Mouse (Mus musculus) common myeloid progenitor, adult 5-6 weeks (primary cell): ENCODE measurements around the gene Crls1. TPM values are rescaled to one million over a fixed set of nuclear protein-coding genes. Genes with fewer than 3 reads are reported as not detected.

Experiments
- ATAC-seq: replicated peaks from 2 replicates; pipeline ENCODE4 v1.8.0; 2016; ENCODE audit warnings: low read depth, mild to moderate bottlenecking, moderate TSS enrichment, inconsistent platforms; ENCODE audit not compliant: poor library complexity, severe bottlenecking
- total RNA-seq: library from RNA; stranded (forward); fragments of 200-1000, 187-1606 nt; gene quantifications from 2 replicates; pipeline ENCODE4 v1.2.3, GENCODE M21; 2017

The Crls1 gene
- total RNA-seq: 35.3 and 38.8 TPM in 2 replicates

DNA sequence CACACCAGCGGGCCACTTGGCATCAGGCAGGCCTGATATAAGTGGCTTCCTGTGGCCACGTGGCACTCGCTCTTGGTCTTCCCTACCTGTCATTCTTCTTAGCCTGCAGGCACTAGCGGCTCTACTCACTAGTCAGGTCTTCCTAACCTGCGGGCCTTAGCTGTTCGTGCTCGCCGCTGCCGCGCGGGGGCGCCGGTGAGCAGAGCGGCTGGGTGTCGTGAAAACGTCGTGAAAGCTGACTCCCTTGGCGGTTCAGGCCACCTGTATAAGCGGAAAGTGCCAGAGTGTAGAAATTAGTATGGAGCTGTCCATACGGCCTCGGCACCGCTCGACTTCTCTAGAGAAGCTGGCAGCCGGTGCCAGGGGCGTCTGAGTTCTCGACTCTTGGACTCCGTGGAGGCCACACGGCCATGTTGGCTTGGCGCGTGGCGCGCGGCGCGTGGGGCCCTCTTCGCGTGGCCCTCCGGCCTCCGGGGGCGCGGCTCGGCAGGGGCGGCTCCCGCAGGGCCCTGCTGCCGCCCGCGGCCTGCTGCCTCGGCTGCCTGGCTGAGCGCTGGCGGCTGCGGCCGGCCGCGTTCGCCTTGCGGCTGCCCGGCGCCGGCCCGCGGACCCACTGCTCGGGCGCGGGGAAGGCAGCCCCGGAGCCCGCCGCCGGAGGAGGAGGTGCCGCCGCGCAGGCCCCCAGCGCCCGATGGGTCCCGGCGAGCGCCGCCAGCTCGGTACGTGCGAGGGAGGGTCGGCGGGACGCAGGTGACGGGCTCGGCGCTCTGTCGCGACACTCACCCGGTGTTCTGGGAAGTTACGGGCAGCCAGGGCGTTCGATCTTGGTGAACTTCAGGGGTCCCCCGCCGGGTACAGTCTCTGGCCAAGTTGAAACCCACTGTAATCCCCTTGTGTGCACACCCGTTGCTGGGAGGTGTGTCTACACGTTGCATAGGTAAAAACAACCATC is at the start of gene Crls1:
TSS of gene Crls1 (plus strand) at position 260 of the 952 bp plus-strand sequence.
- peak; percentile 95 for ATAC-seq

DNA sequence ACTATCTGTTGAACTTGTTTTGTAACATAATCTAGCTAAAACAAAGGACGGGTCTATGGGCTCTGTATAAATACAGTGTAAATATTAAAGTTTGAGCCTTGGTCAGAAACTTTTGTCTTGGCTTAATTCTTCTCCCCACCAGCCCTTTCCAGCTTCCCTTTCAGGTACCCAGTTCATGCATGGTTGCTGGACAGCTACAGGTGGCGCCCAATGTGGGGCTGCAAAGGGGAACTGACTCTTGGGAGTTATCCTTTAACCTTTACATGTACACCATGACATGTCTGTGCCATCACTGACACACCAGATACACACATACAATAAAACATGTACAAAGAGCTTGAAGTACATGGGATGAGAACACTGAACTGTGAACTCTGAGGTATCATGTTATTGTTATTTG is 43.5 kb upstream of the Crls1 start:
- no peak for ATAC-seq

DNA sequence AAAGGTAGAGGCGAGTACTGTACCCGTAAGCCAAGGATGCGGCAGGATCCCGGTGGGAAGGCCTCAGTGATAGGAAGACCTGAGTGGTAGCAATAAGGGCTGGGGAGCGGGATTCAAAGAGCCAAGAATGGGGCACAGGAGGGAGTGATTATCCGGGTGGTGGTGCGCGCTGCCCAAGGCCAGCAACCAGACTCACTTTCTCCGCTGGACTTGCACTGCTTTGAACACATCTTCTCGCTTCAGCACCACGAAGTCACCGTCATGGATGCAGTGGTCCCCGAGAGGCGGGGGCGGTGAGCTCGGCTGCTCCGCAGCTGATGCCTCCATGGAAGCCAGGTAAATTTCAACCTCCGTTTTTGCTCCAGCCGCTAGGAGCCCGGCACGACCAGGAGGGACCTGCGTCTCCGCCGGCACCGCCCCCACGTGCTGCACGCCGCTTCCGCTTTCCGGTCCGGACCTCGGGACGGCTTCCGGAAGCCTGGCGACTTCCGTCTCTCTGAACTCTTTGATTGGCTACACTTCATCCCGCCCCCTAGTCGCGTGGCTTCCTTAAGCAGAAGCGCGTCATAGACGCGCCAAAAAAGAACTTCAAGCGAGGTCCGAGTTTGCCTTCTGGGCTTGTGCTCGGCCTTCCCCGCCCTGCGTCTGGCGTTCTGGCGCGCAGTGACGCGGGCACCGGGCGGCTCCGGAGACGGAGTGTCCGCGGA is 30.7 kb upstream of the Crls1 start, which contains the start of the genes Trmt6 and Mcm8:
TSS of gene Trmt6 (minus strand) at position 448 of the 707 bp plus-strand sequence.
TSS of gene Mcm8 (plus strand) at position 534 of the 707 bp plus-strand sequence.
- peak; percentile 99 for ATAC-seq

DNA sequence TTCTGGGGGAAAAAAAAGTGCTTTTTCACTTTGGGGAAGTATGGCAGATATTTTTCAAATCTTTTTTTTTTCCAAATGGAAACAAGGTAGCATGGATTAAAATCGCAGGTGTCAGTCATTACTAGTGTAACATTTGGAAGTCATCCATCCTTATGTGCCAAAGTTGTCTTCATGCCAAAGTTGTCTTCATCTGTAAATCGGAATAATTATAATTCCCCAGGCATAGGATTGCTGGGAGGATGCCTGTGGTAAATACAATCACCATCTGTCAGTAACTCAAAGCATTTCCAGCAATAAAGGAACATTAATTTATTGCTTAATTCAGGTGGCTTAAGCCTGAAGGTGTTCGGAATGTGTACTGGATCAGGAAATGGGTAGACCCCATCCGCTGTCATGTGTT is 5.4 kb upstream of the Crls1 start:
- no peak for ATAC-seq

DNA sequence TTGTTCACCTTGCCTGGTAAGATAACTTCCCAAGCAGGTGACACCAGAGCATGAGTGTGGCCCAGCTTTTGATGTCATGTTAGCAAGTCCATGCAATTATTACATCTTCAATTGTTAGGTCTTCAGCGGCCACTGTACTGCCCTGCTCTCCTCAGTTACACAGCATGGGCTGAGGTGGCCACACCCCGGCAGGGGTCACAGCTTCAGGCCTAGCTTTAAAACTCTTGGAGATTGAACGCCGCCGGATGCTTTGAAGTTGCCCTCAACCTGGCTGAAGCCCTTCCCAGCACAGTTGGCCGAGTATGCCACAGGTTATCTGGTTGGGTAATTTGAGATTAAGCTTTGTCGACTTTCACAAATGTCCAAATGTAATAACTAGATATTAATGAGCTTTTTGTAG is 1.1 kb downstream of the Crls1 start:
- no peak for ATAC-seq

DNA sequence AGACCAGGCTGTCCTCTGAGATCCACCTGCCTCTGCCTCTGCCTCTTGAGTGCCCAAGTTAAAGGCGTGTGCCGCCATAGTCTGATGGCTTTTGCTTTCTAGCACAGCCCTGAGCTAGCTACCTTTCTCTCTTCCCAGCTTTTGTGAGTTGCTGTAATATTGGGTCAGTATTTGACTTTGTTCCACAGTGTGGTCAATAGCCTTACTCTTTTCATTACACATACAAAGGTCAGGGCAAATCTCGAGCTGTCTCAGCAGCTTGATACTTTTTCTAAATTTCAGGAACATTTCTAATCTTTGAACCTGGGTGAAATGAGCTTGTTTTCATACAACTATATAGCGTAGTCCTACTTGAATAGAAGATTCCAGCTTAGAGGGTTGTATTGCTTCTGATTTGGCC is 1.9 kb downstream of the Crls1 start:
- no peak for ATAC-seq

DNA sequence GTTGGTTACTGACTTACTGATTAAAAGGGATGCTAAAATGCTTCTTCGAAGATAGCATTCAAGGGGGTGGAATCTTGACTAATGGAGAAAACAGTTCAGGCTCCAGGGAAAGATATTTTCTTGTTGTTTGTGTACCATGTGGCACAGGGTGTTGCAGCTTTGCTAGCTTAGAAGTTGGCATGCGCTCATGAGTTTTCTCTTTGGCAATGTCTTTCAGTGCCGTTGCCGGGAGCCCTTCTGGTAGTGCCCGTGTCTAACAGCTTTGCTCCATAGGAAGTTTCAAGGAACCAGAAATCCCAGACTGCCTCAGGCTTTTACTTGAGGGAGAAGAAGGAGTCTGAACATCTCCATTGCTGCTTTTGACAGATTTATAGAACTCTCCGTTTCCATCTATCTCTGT is 2.7 kb downstream of the Crls1 start:
- no peak for ATAC-seq

DNA sequence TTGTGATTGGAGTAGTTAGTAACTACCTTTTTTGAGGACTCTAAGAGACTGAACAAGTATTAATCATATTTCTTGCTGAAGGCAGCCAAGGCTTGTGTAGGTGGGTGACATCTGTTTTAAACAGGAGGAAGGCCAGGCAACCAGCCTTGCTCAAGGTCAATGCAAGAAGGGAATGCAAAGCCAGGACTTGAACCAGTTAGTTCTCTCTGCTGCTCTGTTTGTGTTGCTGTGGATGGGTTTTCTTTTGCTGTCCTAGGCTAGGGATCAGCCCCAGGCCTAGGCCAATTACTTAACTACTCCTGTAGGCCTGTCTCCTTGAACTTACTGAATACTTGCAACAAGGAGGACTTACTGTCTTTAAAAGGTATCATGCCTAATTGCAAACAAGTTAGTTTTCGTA is 6.6 kb downstream of the Crls1 start:
- ATAC-seq: no peak

DNA sequence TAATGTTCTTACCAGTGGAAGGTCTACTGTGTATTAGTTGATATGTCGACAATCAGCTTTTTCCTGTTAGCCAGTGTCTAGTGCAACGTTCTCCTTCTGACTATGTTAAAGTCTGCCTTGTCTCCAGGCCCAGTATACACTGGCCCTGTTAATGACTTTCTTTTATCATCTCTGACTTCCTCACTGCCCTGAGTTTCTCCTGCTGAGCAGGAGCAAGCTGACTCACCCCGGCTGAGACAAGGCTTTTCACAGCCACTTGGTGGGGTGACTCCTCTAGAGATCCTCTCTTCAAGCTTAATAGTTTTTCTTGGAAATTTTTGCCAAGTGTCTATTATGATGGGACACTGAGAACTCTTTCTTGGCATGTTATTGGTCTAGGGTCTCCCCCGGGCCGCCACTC is 9.9 kb downstream of the Crls1 start:
- no peak for ATAC-seq

DNA sequence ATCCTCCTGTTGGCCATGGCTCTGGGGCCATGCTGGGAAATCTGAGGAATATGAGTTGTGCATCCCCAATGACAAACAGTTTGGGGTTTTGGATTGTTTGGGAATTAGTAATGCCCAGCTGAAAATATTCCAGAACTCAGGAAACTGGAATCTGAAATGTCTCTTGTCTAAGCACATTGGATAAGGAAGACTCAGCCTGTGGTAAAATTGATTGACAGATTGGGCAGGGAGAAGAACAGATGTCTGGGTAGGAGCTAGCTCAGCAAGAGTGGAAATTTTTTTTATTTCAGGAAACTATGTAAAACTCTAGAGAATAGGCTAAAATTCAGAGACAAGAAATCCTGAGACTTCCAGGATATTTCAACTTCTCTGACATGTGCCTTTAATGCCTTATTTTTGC is 14.0 kb downstream of the Crls1 start:
- no peak for ATAC-seq

DNA sequence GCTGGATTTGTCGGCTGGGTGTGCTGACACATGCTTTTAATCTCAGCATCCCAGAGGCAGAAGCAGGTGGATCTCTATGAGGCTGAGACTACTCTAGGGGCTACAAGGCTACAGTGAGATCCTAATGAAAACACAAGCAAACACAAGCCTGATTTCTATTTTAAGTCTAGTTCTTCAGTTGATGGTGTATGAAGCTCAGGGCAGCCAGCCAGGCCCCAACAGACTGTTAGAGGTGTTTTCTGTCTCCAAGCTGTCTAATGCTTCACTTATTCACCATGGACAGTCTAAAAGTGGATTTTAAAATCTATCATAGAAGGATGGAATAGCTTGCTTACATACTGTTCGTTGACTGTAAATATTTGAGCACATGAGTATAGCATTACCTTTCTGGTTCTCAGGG is 15.0 kb downstream of the Crls1 start:
- no peak for ATAC-seq

DNA sequence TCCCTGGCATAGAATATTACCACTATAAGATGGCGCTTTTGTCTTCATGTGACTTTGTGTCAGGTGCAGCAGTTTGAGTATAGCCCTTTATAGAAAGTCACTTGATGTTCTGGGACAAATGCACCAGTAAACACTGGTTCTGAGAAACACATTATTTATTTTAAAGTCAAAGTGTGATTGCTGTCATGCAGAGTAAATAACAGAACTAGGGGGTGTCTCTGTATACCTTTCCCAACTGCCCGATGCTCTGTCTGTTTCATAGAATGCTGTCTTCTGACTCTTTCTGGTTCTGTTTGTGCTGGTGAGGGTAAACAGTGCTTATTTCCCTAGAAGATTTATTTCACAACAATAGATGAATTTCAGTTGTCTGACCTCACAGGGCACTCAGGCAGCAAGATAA is 16.9 kb downstream of the Crls1 start:
- ATAC-seq: no peak

DNA sequence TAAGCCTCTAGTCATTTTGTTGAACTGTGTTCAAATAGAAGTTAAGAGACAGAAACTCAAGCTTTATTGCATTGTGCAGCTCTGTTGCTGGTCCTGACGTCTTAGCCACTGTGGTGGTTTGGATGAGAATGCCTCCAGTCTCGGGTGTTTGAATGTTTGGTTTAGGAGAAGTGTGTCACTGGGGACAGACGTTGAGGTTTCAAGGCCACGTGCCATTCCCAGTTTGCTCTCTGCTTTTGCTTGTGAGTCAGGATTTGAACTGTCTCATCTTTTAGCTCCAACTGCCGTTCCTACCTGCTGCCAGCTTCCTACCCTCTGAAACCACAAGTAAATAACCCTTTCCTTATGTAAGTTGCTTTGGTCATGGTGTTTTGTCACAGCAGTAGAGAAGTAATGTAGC is 21.1 kb downstream of the Crls1 start:
- ATAC-seq: no peak

DNA sequence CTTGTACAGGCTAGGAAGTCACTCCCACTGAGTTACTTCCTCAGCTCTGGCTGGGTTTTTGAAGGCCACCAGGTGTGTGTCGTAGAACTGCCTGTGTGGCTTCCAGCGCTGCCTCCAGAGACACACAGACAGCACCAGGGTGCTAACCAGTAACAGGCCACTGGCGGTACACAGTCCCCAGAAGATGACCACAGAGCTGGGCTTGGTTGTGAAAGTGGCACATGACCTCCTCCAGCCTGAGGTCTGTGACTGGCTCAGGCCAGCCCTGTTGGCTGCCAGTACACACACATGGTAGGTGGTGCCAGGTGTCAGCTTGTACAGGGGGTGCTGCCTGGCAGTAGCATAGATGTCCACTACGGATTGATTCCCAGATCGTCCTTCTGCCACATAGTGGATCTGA is 23.2 kb downstream of the Crls1 start:
- no peak for ATAC-seq

DNA sequence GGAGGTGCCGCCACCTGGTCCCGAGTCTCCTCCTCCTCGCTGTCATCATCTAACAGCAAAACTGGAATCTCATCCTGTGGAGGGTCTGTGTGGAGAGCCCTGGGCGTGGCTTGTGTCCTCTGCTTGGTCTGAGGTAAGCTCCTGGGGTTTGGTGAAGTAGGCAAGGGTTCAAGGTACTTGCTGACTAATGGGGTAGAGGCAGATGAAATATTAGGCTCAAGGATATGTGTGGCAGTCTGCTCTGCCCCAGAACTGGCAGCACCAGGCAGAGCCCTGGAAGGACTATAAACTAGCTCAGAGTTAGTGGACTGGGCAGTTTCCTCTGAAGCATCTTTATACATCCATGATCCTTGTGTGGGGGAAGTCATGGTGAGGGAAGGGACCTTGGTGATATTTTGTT is 23.8 kb downstream of the Crls1 start:
- no peak for ATAC-seq

DNA sequence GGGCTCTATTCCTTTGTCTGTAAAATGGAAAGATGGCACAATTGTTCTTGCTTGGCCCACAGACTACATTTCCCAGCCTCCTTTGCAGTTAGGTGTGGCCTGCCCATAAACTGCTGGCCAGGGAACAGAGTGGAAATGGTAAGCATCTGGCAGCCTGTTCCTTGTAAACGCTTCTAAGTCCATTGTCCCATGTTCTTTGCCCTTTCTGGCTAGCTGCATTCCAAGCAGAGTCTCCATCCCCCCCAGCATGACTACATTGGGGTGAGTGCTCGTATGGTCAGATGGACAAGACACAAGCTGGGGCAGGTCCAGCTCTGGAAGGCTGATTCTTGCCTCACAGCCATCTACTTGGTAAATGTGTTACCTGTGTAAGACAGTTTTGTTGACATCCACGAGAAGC is 25.2 kb downstream of the Crls1 start:
- no peak for ATAC-seq

DNA sequence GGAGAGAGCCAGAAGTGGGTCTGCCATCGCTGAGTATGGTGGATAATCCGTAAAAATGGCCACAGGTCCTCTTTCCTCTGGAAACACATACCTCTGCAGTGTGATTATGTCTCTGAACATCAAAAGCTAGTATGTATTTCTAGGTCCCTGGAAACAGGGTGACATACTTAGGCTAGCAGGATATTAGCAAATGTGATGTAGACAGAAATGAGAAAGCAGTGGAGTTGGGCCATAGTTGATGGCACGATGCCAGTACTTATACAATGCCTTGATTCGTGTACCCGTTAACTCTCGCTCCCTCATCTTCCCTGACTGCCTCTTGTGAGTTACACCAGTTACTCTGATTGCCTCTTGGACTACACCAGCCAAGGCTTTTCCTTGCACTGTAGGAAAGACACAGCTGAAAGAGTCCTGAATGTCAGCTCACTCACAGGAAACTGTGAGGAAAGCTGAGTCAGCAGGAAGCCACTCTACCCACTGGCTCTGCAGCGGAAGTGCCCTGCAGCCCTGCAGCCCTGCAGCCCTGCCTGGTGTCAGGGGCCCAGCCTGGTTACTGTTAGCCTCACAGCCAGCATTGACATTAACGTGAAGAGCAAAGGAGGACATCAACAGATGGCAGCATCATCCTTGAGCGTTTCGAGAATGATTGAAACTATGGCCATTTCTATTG is 27.3 kb downstream of the Crls1 start:
- peak; percentile 96 for ATAC-seq

DNA sequence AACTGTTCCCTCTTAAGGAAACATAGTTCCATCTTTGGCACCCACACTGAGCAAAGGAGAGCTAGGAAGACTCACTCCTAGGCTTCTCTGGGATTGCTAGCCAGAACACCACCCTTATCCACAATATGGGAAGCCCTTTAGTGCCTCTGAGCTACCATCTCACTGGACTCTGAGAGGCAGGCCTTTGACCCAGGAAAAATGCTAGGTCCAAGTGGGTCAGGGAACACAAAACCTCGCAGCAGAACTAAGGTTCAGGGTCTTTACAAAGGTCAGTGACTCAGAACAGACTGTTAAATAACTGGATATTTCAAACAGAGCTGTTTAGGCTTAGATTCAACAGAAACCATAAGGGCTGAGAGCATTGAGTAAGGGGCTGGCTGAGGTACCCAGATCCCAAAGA is 30.5 kb downstream of the Crls1 start:
- ATAC-seq: no peak

DNA sequence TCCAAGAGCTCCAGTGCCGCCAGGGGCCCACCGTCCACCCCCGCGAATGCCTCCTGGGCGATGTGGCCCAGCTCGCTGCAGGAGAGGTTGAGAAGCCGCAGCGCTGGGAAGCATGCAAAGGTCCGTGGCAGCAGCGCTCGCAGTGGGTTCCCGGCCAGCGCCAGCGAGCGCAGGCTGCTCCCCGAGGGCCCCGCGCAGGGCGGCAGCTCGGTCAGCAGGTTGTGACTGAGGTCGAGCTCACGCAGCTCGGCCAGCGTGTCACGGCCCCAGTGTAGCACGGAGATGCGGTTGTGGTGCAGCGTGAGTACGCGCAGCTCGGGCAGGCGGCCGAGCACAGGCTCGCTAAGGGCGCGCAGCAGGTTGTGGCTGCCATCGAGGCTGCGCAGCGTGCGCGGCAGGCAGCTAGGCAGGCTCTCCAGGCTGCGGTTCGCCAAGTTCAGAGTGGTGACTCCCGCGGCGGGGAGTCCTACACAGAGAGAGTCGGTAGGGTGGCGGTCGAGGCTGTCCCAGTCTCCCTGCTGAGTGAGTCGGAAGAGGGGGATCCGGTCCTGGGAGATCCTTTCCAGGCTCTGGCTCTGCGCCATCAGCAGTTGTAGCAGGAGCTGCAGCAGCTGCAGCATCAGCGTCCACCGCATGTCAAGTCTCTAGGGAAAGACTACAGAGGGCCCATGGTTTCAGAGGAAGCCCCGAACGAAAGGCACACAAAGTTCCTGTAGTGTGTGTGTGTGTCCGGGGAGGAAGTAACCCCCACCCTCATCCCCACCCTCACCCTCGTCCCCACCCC is 33.0 kb downstream of the Crls1 start:
- ATAC-seq: peak; percentile 70
